Mouse (Mus musculus) lung, postnatal 0 days (tissue): ENCODE data around the gene Pdia6. TPM values are rescaled to one million over a fixed set of nuclear protein-coding genes. Genes with fewer than 3 reads are reported as not detected.

Experiments
- ATAC-seq: fragments of 200-750 bp; cut with Nextera tagmentation; 2 replicates; pipeline ENCODE4 v1.8.0; 2017; ENCODE audit warnings: moderate library complexity
- DNase-seq: peaks from one replicate; pipeline ENCODE4 v3.0.0-alpha.2; 2016; ENCODE audit warnings: low spot score
- H3K27ac ChIP-seq: fragments of 300-500 bp; sonication (generic); 2 replicates; pipeline ENCODE4 v1.5.1; 2014; ENCODE audit warnings: antibody characterized with exemption, mild to moderate bottlenecking, low read length, mixed read lengths
- H3K27me3 ChIP-seq: fragments of 300-500 bp; sonication (generic); replicated peaks from 2 replicates; pipeline ENCODE4 v1.6.1; 2014; ENCODE audit warnings: low read length, mixed read lengths; ENCODE audit not compliant: insufficient read depth
- H3K36me3 ChIP-seq: fragments of 300-500 bp; sonication (generic); 2 replicates; pipeline ENCODE4 v1.6.1; 2014; ENCODE audit warnings: low read length, mixed read lengths; ENCODE audit not compliant: insufficient read depth
- H3K4me1 ChIP-seq: fragments of 300-500 bp; sonication (generic); 2 replicates; pipeline ENCODE4 v1.6.1; 2014; ENCODE audit warnings: antibody characterized with exemption, low read depth, low read length, mixed read lengths; ENCODE audit not compliant: insufficient read depth
- H3K4me2 ChIP-seq: fragments of 300-500 bp; sonication (generic); replicated peaks from 2 replicates; pipeline ENCODE4 v1.6.1; 2014; ENCODE audit warnings: low read depth, mild to moderate bottlenecking, low read length, moderate library complexity, mixed read lengths
- H3K4me3 ChIP-seq: fragments of 300-500 bp; sonication (generic); 2 replicates; pipeline ENCODE4 v1.5.1; 2014; ENCODE audit warnings: low read depth, low read length
- H3K9ac ChIP-seq: fragments of 300-500 bp; sonication (generic); replicated peaks from 2 replicates; pipeline ENCODE4 v1.6.1; 2014; ENCODE audit warnings: low read depth, mild to moderate bottlenecking
- H3K9me3 ChIP-seq: fragments of 300-500 bp; sonication (generic); 2 replicates; pipeline ENCODE4 v1.6.1; 2016; ENCODE audit warnings: low read length, mixed read lengths
- CTCF ChIP-seq: IDR thresholded peaks from 2 replicates; pipeline ENCODE4 v1.5.1; 2016; ENCODE audit warnings: antibody characterized with exemption, mild to moderate bottlenecking
- EP300 ChIP-seq: IDR thresholded peaks from 2 replicates; pipeline ENCODE4 v1.6.1; 2016; ENCODE audit warnings: antibody characterized with exemption, mild to moderate bottlenecking, control low read depth
- WGBS: fragments of 180-500 bp; shearing (Covaris S2); extraction: QIAGEN DNeasy Blood & Tissue Kit; methylation state at CpG from one replicate; pipeline ENCODE4 v1.1.7; 2014; 5-methylcytosine and 5-hydroxymethylcytosine counted together
- polyA plus RNA-seq: library from polyadenylated mRNA; unstranded; fragments of >200 nt; fragmentation: Nextera tagmentation; extraction: Ambion mirVana; gene quantifications from 2 replicates; pipeline ENCODE4 v1.2.1, GENCODE M21; 2015

Gene Pdia6
- polyA plus RNA-seq, 1 experiment from 2014 or later, result 249 TPM

DNA sequence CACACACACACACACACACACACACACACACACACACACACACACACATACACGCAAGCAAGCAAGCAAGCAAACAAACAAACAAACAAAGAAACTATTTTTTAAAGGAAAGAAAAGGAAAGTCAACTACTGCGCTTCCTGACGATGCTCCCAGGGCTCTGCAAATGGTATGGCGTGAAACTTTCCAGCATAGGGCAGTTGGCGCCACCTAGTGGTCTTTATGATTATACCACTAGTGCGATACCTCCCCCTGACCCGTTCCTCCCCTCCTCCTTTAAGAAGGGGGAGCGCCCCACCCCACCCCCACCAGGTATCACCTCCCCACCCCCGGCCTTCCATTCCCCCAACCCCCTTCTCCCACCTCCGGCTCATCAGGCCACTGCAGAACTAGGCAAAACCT lies 9.4 kb upstream of the Pdia6 start:
- Histone ChIP-seq H3K4me2 (no peak overlapping the region), H3K4me1 (no peaks in the 10 kb centered on the region), H3K9me3 (no peaks in the 10 kb centered on the region), H3K27ac (no peak overlapping the region), H3K4me3 (no peak overlapping the region), H3K36me3 (no peaks in the 10 kb centered on the region), H3K9ac (no peak overlapping the region), H3K27me3 (0 out of 2 replicates have a peak, but pooled peaks cover 3% of the 10 kb centered on the region)
- TF ChIP-seq CTCF (peak; percentile 84), EP300 (no peak)
- 3% methylated on average over 10 of the region's 10 CpGs for WGBS
- peak; percentile 68 for ATAC-seq
- DNase-seq, result peak; percentile 84

DNA sequence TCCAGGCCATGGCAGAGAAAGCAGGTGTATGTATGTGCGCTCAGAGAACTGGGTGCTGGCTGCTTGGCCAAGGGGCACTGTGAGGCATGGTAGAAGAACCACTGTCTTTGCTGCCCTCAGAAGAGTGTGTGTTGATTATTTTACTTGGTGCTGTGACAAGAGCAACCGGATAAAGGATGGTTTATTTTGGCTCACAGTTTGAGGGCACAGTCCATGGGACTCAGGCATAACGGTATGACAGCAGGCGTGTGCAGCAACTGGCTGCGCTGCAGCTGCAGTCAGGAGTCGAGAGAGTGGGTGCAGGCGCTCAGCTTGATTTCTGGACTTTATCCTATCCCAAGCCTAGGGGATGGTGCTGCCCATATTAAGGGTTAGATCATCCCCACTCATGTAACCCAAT lies 7.9 kb upstream of the Pdia6 start:
- no peak for ATAC-seq
- H3K4me3 ChIP-seq, result no peak overlapping the region

GRCm38 (mm10) chr12:17261005-17261404 lies 5.3 kb upstream of the Pdia6 start:
- Histone ChIP-seq H3K9me3 (no peaks in the 10 kb centered on the region), H3K4me1 (no peaks in the 10 kb centered on the region), H3K4me3 (no peak overlapping the region), H3K4me2 (no peak overlapping the region), H3K27ac (no peak overlapping the region), H3K36me3 (no peaks in the 10 kb centered on the region), H3K9ac (no peak overlapping the region), H3K27me3 (no peaks in the 10 kb centered on the region)
- 89% methylated on average over 3 of the region's 3 CpGs for WGBS
- ATAC-seq, result no peak
- no peak for DNase-seq
- TF ChIP-seq EP300, result no peak
- no peak for TF ChIP-seq CTCF

More for the DNA sequence above, 7.9 kb upstream of the Pdia6 start:
- Histone ChIP-seq H3K4me1 (no peaks in the 10 kb centered on the region), H3K4me2 (no peak overlapping the region), H3K9ac (no peak overlapping the region), H3K36me3 (no peaks in the 10 kb centered on the region), H3K27me3 (0 out of 2 replicates have a peak, but pooled peaks cover 3% of the 10 kb centered on the region), H3K27ac (no peak overlapping the region), H3K9me3 (no peaks in the 10 kb centered on the region)
- no peak for DNase-seq
- TF ChIP-seq CTCF, result no peak
- no peak for TF ChIP-seq EP300
- 80% methylated on average over 7 of the region's 7 CpGs for WGBS

GRCm38 (mm10) chr12:17263881-17264280 lies 2.5 kb upstream of the Pdia6 start:
- ATAC-seq (no peak), DNase-seq (no peak)
- H3K4me3 ChIP-seq, result no peak overlapping the region
- no peak overlapping the region for H3K9ac ChIP-seq
- TF ChIP-seq CTCF (no peak), EP300 (no peak)
- H3K4me2 ChIP-seq, result no peak overlapping the region
- 59% methylated on average over 3 of the region's 3 CpGs for WGBS
- no peaks in the 10 kb centered on the region for H3K27me3 ChIP-seq
- no peaks in the 10 kb centered on the region for H3K9me3 ChIP-seq
- H3K36me3 ChIP-seq, result no peaks in the 10 kb centered on the region
- H3K4me1 ChIP-seq, result peaks cover 7% of the 10 kb centered on the region
- H3K27ac ChIP-seq, result no peak overlapping the region

GRCm38 (mm10) chr12:17264826-17265225 lies 1.5 kb upstream of the Pdia6 start:
- Histone ChIP-seq H3K9ac (no peak overlapping the region), H3K27ac (no peak overlapping the region), H3K4me2 (no peak overlapping the region), H3K4me1 (peaks cover 7% of the 10 kb centered on the region), H3K4me3 (no peak overlapping the region), H3K9me3 (no peaks in the 10 kb centered on the region), H3K36me3 (no peaks in the 10 kb centered on the region), H3K27me3 (no peaks in the 10 kb centered on the region)
- no peak for TF ChIP-seq CTCF
- no peak for TF ChIP-seq EP300
- 81% methylated on average over 2 of the region's 2 CpGs for WGBS
- ATAC-seq (no peak), DNase-seq (no peak)

GRCm38 (mm10) chr12:17266673-17266990 lies 287 bp downstream of the Pdia6 start:
- Histone ChIP-seq H3K4me1 (peaks cover 7% of the 10 kb centered on the region), H3K4me3 (peak overlapping the region; percentile 72), H3K27me3 (no peaks in the 10 kb centered on the region), H3K36me3 (peaks cover 3% of the 10 kb centered on the region; the same call in 1 of the 2 replicates), H3K27ac (peak overlapping the region; percentile 85), H3K9ac (peak overlapping the region; percentile 82), H3K4me2 (peak overlapping the region; percentile 75), H3K9me3 (no peaks in the 10 kb centered on the region)
- DNase-seq (no peak), ATAC-seq (peak; percentile 66)
- 4% methylated on average over 21 of the region's 21 CpGs for WGBS
- TF ChIP-seq CTCF, result no peak
- no peak for TF ChIP-seq EP300

DNA sequence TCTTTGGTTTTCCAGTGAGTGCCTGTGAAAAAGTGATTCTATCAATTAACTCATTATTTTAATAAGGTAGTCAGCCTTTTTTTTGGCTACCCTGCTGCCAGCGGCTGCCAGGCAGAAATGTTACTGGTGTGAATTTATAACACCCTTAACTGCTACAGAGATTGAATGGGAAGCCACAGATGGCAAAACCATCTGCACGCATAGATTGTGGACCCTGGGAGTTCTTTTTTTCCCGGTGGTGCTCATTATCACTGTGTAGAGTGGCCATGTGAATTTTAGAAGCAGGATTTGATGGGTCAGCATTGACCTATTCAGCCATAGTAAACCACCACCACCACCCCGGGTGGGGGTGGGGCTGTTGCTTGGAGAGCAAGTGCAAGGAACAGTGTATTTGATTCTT lies 971 bp downstream of the Pdia6 start:
- Histone ChIP-seq H3K4me2 (peak overlapping the region; percentile 75), H3K36me3 (peaks cover 3% of the 10 kb centered on the region; the same call in 1 of the 2 replicates), H3K27me3 (no peaks in the 10 kb centered on the region), H3K27ac (peak overlapping the region; percentile 85; the same call in 1 of the 2 replicates), H3K4me1 (peaks cover 7% of the 10 kb centered on the region), H3K4me3 (peak overlapping the region; percentile 72), H3K9ac (peak overlapping the region; percentile 82; the same call in 1 of the 2 replicates), H3K9me3 (no peaks in the 10 kb centered on the region)
- TF ChIP-seq EP300, result no peak
- no peak for TF ChIP-seq CTCF
- 15% methylated on average over 4 of the region's 4 CpGs for WGBS
- DNase-seq (no peak), ATAC-seq (no peak)
